8 mouse cellular contexts compared by ENCODE assay signal in genomic region chr4:123633370-123633769, GRCm38 (mm10). TPM values are rescaled to one million over a fixed set of nuclear protein-coding genes. Genes with fewer than 3 reads are reported as not detected.
A peak's percentile ranks its signal among the peaks of the same experiment; 100 is the strongest.
DNase-seq lines count a peak whose midpoint lies in the region; ATAC-seq and TF ChIP-seq lines count a peak whose summit lies in the region.

No protein-coding gene starts in this region.

- peak overlapping the region; percentile 56; the same call in 1 of the 2 replicates for H3K27ac ChIP-seq in layer of hippocampus, adult 2 months
- peak overlapping the region; percentile 38; the same call in 1 of the 2 replicates for H3K27ac ChIP-seq in intestine, embryonic 14.5 days (ENCODE audit: low read depth)

- TF ChIP-seq CTCF in layer of hippocampus, adult 2 months (conservative IDR thresholded peaks at IDR 0.05) = peak; percentile 75

- no peak overlapping the region for H3K9ac ChIP-seq in intestine, embryonic 14.5 days (ENCODE audit: low read length)

- 0 out of 2 replicates have a peak, but pooled peaks have one; percentile 43 for ATAC-seq in intestine, embryonic 14.5 days (replicated peaks; ENCODE audit: low FRiP score, low TSS enrichment, low read depth)

- peaks cover 11% of the 10 kb centered on the region for H3K4me1 ChIP-seq in intestine, embryonic 14.5 days (replicated peaks; ENCODE audit: control insufficient read depth, insufficient read depth, low read length)

- no peak for DNase-seq in layer of hippocampus, adult 2 months (ENCODE audit: low spot score in 2 of 2)
- no peak for DNase-seq in layer of hippocampus, adult 8-10 months (ENCODE audit: low spot score in 2 of 2)
- DNase-seq in cerebellum, adult 11-12 months = peak; percentile 58
- DNase-seq in gastrocnemius, postnatal 25 days = peak; percentile 60
- DNase-seq in intestine, embryonic 14.5 days (ENCODE audit: low spot score) = no peak
- peak; percentile 85 to 88 for DNase-seq in lung, adult 18-20 months
- peak; percentile 20 for DNase-seq in retina, adult 2 months (ENCODE audit: low read depth, low spot score)
- peak; percentile 66 to 78 for DNase-seq in urinary bladder, postnatal 36 days (ENCODE audit: low spot score in 2 of 2)

- H3K36me3 ChIP-seq in intestine, embryonic 14.5 days (ENCODE audit: control insufficient read depth, insufficient read depth, low read length) = no peaks in the 10 kb centered on the region

- H3K4me2 ChIP-seq in intestine, embryonic 14.5 days (ENCODE audit: low read length) = no peak overlapping the region

- WGBS in intestine, embryonic 14.5 days = 18% methylated on average over 3 of the region's 3 CpGs

- H3K9me3 ChIP-seq in intestine, embryonic 14.5 days (ENCODE audit: control insufficient read depth, low read length) = 0 out of 2 replicates have a peak, but pooled peaks cover 3% of the 10 kb centered on the region

- H3K4me3 ChIP-seq in layer of hippocampus, adult 2 months = no peak overlapping the region
- H3K4me3 ChIP-seq in intestine, embryonic 14.5 days (ENCODE audit: low read depth, low read length) = no peak overlapping the region

- H3K27me3 ChIP-seq in intestine, embryonic 14.5 days (replicated peaks; ENCODE audit: control insufficient read depth, insufficient read depth, low read length) = no peaks in the 10 kb centered on the region

RNA-seq across cellular contexts. Expression of gene Macf1, which starts 50.8 kb away (rescaled TPM):
- total RNA-seq in layer of hippocampus, adult 2 months (2021) = 100 to 1,000 TPM; 231 to 247 TPM
- total RNA-seq in layer of hippocampus, adult 8-10 months (2022) = 100 to 1,000 TPM; 235 to 265 (median 249) TPM
- 10 to 100 TPM; 55.6 to 75.8 TPM for total RNA-seq in gastrocnemius, postnatal 25 days (2021)
- 64.7 and 69.8 TPM in 2 replicates for polyA plus RNA-seq in intestine, embryonic 14.5 days (2014; fragmentation: Nextera tagmentation; extraction: Ambion mirVana)

Comparison
In these comparisons a context has a peak if more than half of its experiments do, and no peak if none do; other contexts are left out.
1. DNase-seq: peak in cerebellum, adult 11-12 months (single experiment), gastrocnemius, postnatal 25 days (single experiment), lung, adult 18-20 months (2 of 2), retina, adult 2 months (single experiment) and urinary bladder, postnatal 36 days (2 of 2); none in layer of hippocampus, adult 2 months (0 of 2), layer of hippocampus, adult 8-10 months (0 of 2) and intestine, embryonic 14.5 days (single experiment).